Mouse (Mus musculus) liver, embryonic 14.5 days (tissue): ENCODE results near the gene Gpr176. TPM values are rescaled to one million over a fixed set of nuclear protein-coding genes. Genes with fewer than 3 reads are reported as not detected.
A peak's percentile ranks its signal among the peaks of the same experiment; 100 is the strongest.

Experiments used
- ATAC-seq: fragments of 200-750 bp; cut with Nextera tagmentation; 2 replicates; pipeline ENCODE4 v1.8.0; 2017; ENCODE audit warnings: moderate number of reproducible peaks, mild to moderate bottlenecking, moderate library complexity; ENCODE audit not compliant: insufficient read depth
- DNase-seq, 3 experiments: peaks; one replicate each; pipeline ENCODE4 v3.0.0-alpha.2; 2012 to 2013; ENCODE audit warnings: low read depth in 3 of 3, low spot score in 3 of 3
- H3K27ac ChIP-seq: fragments of 300-500 bp; sonication (generic); 2 replicates; pipeline ENCODE4 v1.5.1; 2014; ENCODE audit warnings: moderate library complexity, mild to moderate bottlenecking, control low read depth, inconsistent platforms
- H3K27me3 ChIP-seq: fragments of 300-500 bp; sonication (generic); 2 replicates; pipeline ENCODE4 v1.6.1; 2014; ENCODE audit warnings: mild to moderate bottlenecking, low read length, moderate library complexity; ENCODE audit not compliant: control insufficient read depth, insufficient read depth
- H3K36me3 ChIP-seq: fragments of 300-500 bp; sonication (generic); replicated peaks from 2 replicates; pipeline ENCODE4 v1.6.1; 2014; ENCODE audit warnings: low read depth; ENCODE audit not compliant: control insufficient read depth, insufficient read depth
- H3K4me1 ChIP-seq, 2 experiments: fragments of 200-500 bp in 1 of 2; fragments of 300-500 bp in 1 of 2; sonication (generic) in 1 of 2; replicated peaks; 2 replicates each; pipeline ENCODE4 v1.6.1; 2012 to 2014; ENCODE audit warnings: antibody characterized with exemption in 1 of 2, inconsistent platforms in 1 of 2, low read length in 1 of 2; ENCODE audit not compliant: control insufficient read depth in 2 of 2, insufficient read depth in 2 of 2
- H3K4me2 ChIP-seq: fragments of 300-500 bp; sonication (generic); 2 replicates; pipeline ENCODE4 v1.6.1; 2014; ENCODE audit warnings: low read depth, mild to moderate bottlenecking, control low read depth, moderate library complexity
- H3K4me3 ChIP-seq, 2 experiments: fragments of 200-500 bp in 1 of 2; fragments of 300-500 bp in 1 of 2; sonication (generic) in 1 of 2; 2 replicates each; pipeline ENCODE4 v1.5.1; 2012 to 2014; ENCODE audit warnings: low read depth in 2 of 2, low read length in 2 of 2, mild to moderate bottlenecking in 2 of 2, control low read depth in 1 of 2, inconsistent platforms in 1 of 2, moderate library complexity in 1 of 2; ENCODE audit not compliant: insufficient read depth in 1 of 2
- H3K9ac ChIP-seq: fragments of 300-500 bp; sonication (generic); replicated peaks from 2 replicates; pipeline ENCODE4 v1.6.1; 2014; ENCODE audit warnings: mild to moderate bottlenecking, control low read depth, moderate library complexity
- H3K9me3 ChIP-seq: fragments of 300-500 bp; sonication (generic); 2 replicates; pipeline ENCODE4 v1.6.1; 2016; ENCODE audit warnings: low read length, mixed read lengths; ENCODE audit not compliant: control insufficient read depth
- CTCF ChIP-seq: IDR thresholded peaks from 2 replicates; pipeline ENCODE4 v1.5.1; 2016; ENCODE audit warnings: antibody characterized with exemption, low read depth, control low read depth
- EP300 ChIP-seq: IDR thresholded peaks from 2 replicates; pipeline ENCODE4 v1.6.1; 2016; ENCODE audit warnings: antibody characterized with exemption, low read depth
- WGBS: fragments of 180-500 bp; shearing (Covaris S2); extraction: QIAGEN DNeasy Blood & Tissue Kit; methylation state at CpG from one replicate; pipeline ENCODE4 v1.1.7; 2014; ENCODE audit not compliant: insufficient replicate concordance; 5-methylcytosine and 5-hydroxymethylcytosine counted together
- polyA plus RNA-seq, 2 experiments: library from polyadenylated mRNA; depleted of rRNA in 1 of 2; stranded (reverse) in 1 of 2; unstranded in 1 of 2; fragments of >200 nt; fragmentation: Nextera tagmentation in 1 of 2; extraction: Ambion mirVana in 1 of 2; gene quantifications; 2 replicates each; pipeline versions ENCODE4 v1.2.1 to v1.2.3; 2012 to 2014

The Gpr176 gene
- polyA plus RNA-seq, 2 experiments: 0.09 to 0.29 TPM

DNA sequence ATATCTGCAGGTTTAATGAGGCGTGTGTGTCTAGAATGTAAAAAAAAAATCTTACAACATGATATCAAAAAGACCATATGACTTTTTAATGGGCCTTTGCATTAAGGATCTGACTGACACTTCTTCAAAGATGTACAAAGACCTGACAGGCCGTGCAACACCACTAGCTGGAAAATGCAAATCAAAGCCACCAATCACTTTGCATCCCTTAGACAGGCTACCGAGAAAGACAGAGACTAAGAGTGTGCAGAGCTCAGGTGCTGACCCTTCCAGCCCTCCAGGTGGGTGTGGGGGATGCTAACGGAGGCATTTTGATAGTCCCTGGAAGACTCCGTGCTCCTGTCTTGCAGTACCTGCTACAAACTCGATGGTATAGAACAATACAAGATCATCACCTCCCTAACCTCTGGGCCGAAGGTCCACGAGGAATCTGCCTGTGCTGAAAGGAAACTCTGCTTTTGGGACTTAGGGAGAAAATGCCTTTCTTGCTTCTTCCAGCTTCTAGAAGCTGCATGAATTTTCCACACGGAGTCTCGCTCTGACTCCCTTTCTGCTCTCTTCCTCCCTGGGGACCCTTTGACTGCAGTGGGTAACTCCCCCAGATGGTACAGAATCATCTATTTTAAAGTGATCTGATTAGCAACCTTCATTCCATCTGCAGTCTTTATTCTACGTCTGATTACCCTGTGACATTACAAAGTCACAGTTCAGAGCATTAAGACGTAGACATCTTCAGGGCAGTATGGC, 57.4 kb downstream of the Gpr176 start:
- H3K36me3 ChIP-seq: no peaks in the 10 kb centered on the region
- H3K27ac ChIP-seq: no peak overlapping the region
- H3K9me3 ChIP-seq: no peaks in the 10 kb centered on the region
- H3K4me3 ChIP-seq: no peak overlapping the region
- no peaks in the 10 kb centered on the region for H3K27me3 ChIP-seq
- no peak overlapping the region for H3K4me2 ChIP-seq
- DNase-seq (no peak), ATAC-seq (no peak)
- no peaks in the 10 kb centered on the region for H3K4me1 ChIP-seq
- no peak overlapping the region for H3K9ac ChIP-seq
- whole genome bisulfite sequencing: 70% methylated on average over 12 of the region's 12 CpGs
- TF ChIP-seq CTCF (no peak), EP300 (no peak)

DNA sequence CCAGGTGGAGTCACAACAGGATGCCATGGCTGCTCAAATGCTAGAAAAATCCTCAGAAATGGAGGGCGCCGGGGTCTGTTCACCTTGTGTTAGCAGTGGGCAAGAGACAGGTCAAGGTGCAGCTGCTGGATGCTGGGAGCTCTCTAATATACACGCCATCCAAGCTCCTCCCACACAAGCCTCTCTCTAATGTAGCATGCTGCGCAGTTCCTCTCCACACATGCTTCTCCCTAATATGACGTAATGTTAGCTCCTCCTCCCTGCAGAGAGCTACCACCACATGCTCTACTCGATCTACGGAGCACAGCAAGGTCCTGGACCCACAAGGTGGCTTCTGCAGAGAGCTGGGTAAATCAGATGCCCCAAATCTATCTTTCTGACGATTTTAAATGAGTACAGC, 65.7 kb downstream of the Gpr176 start:
- no peak overlapping the region for H3K4me3 ChIP-seq
- peaks cover 0 to 9% of the 10 kb centered on the region in 2 experiments; a peak in 1 of 4 replicates for H3K4me1 ChIP-seq
- H3K36me3 ChIP-seq: no peaks in the 10 kb centered on the region
- WGBS: 29% methylated on average over 8 of the region's 8 CpGs
- H3K9ac ChIP-seq: no peak overlapping the region
- no peaks in the 10 kb centered on the region for H3K27me3 ChIP-seq
- TF ChIP-seq EP300 (no peak), CTCF (no peak)
- peak; percentile 63 for ATAC-seq
- H3K27ac ChIP-seq: no peak overlapping the region
- peak overlapping the region; percentile 26; the same call in 1 of the 2 replicates for H3K4me2 ChIP-seq
- no peaks in the 10 kb centered on the region for H3K9me3 ChIP-seq
- DNase-seq: peak in 2 of 3 experiments; percentile 6 to 20

DNA sequence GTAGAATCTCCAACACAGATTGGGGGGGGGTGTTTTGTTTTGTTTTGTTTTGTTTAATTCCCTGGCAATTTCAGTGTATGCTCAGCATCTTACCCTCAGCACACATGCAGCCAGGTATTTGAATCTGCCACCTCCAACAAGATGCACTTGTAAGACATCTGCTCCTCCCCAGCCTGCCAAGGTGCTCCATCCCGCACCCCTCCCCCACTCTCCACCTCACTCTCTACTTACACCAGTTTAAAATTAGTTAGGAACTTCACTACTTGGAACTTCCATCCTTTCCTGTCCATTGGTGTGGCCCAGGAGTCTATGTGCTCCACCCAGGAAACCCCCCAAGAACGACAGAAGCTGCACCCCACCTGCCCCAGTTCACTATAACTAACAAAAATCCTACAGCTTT, 66.3 kb downstream of the Gpr176 start:
- Histone ChIP-seq H3K4me1 (peaks cover 0 to 9% of the 10 kb centered on the region in 2 experiments; a peak in 1 of 4 replicates), H3K27me3 (no peaks in the 10 kb centered on the region), H3K9ac (no peak overlapping the region), H3K27ac (no peak overlapping the region), H3K36me3 (no peaks in the 10 kb centered on the region), H3K9me3 (no peaks in the 10 kb centered on the region), H3K4me2 (peak overlapping the region; percentile 26), H3K4me3 (no peak overlapping the region)
- no peak for ATAC-seq
- WGBS: 44% methylated on average over 2 of the region's 2 CpGs
- no peak for DNase-seq
- TF ChIP-seq CTCF (no peak), EP300 (no peak)

DNA sequence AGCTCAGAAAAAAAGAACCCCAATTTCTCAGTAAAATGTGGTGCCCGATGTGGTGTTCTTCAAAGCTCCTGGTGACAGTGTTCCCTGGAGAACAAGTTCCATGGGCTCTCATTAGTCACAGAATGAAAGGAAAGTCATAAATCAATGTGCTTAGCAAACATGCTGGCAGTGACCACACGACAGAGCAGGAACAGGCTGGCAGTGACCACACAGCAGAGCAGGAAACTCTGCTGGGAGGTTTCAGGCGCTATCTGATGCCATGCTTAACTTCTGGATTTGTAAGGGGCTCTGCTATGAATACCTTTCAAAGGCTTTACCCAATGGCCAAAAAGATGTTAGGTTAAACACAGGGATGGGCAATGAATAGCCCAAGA, 66.7 kb downstream of the Gpr176 start:
- H3K4me2 ChIP-seq: no peak overlapping the region
- WGBS: 12% methylated on average over 3 of the region's 3 CpGs
- no peak overlapping the region for H3K4me3 ChIP-seq
- H3K4me1 ChIP-seq: peaks cover 0 to 9% of the 10 kb centered on the region in 2 experiments; a peak in 1 of 4 replicates
- no peak for DNase-seq
- no peak for TF ChIP-seq EP300
- TF ChIP-seq CTCF: no peak
- no peak overlapping the region for H3K27ac ChIP-seq
- ATAC-seq: 0 out of 2 replicates have a peak, but pooled peaks have one; percentile 36
- H3K9me3 ChIP-seq: no peaks in the 10 kb centered on the region
- no peaks in the 10 kb centered on the region for H3K36me3 ChIP-seq
- H3K27me3 ChIP-seq: no peaks in the 10 kb centered on the region
- no peak overlapping the region for H3K9ac ChIP-seq

- WGBS: 42% methylated on average over 7 of the region's 7 CpGs
- DNase-seq (peak in 1 of 3 experiments; percentile 14), ATAC-seq (peak; percentile 64; the same call in 1 of the 2 replicates)
- Histone ChIP-seq H3K36me3 (no peaks in the 10 kb centered on the region), H3K9ac (no peak overlapping the region), H3K27ac (no peak overlapping the region), H3K9me3 (no peaks in the 10 kb centered on the region), H3K27me3 (no peaks in the 10 kb centered on the region), H3K4me3 (no peak overlapping the region), H3K4me1 (peaks cover 0 to 9% of the 10 kb centered on the region in 2 experiments; a peak in 1 of 4 replicates), H3K4me2 (no peak overlapping the region)
- TF ChIP-seq EP300: no peak
- no peak for TF ChIP-seq CTCF
Measured at GRCm38 (mm10) chr2:118305827-118306521, 67.2 kb downstream of the Gpr176 start.
